Mouse (Mus musculus) cerebellum, adult 9-11 months (tissue): ENCODE measurements at regions not wholly inside any gene's neighbourhood (a gene's known extent, or its start where the extent isn't known, plus 50 kb on each side); places are given as distances from the start of the nearest gene placed in this dataset.

Experiments used
- DNase-seq: peaks from one replicate; pipeline ENCODE4 v3.0.0; 2022

- DNase-seq: no peak
Measured at GRCm38 (mm10) chr2:79086857-79087578, 168.2 kb upstream of the Itga4 start.

- DNase-seq: peak; percentile 13
Measured at GRCm38 (mm10) chr2:79087600-79088205, 167.5 kb upstream of the Itga4 start.

GRCm38 (mm10) chr2:79090273-79090672, 165.0 kb upstream of the Itga4 start:
- no peak for DNase-seq

GRCm38 (mm10) chr2:79094298-79094697, 160.9 kb upstream of the Itga4 start:
- DNase-seq: no peak

GRCm38 (mm10) chr2:79096532-79097251, 158.5 kb upstream of the Itga4 start:
- DNase-seq: no peak

- no peak for DNase-seq
Measured at GRCm38 (mm10) chr2:79099601-79100000, 155.6 kb upstream of the Itga4 start.

GRCm38 (mm10) chr2:79111673-79112072, 143.6 kb upstream of the Itga4 start:
- DNase-seq: no peak

GRCm38 (mm10) chr2:79112076-79112475, 143.2 kb upstream of the Itga4 start:
- no peak for DNase-seq

- no peak for DNase-seq
Measured at GRCm38 (mm10) chr2:79120610-79121345, 134.4 kb upstream of the Itga4 start.

- DNase-seq: no peak
Measured at GRCm38 (mm10) chr2:79122530-79122929, 132.7 kb upstream of the Itga4 start.

GRCm38 (mm10) chr2:79124272-79124976, 130.8 kb upstream of the Itga4 start:
- DNase-seq: no peak

- no peak for DNase-seq
Measured at GRCm38 (mm10) chr2:79126170-79126879, 128.9 kb upstream of the Itga4 start.

GRCm38 (mm10) chr2:79126996-79127741, 128.1 kb upstream of the Itga4 start:
- DNase-seq: no peak

- no peak for DNase-seq
Measured at GRCm38 (mm10) chr2:79127822-79128221, 127.4 kb upstream of the Itga4 start.

- DNase-seq: no peak
Measured at GRCm38 (mm10) chr2:79130660-79131059, 124.6 kb upstream of the Itga4 start.

- DNase-seq: no peak
Measured at GRCm38 (mm10) chr2:79131235-79131634, 124.0 kb upstream of the Itga4 start.

GRCm38 (mm10) chr2:79131743-79132517, 123.3 kb upstream of the Itga4 start:
- no peak for DNase-seq

- DNase-seq: no peak
Measured at GRCm38 (mm10) chr2:79132518-79132845, 122.7 kb upstream of the Itga4 start.

- DNase-seq: no peak
Measured at GRCm38 (mm10) chr2:79134281-79134680, 120.9 kb upstream of the Itga4 start.

GRCm38 (mm10) chr2:79135986-79136385, 119.2 kb upstream of the Itga4 start:
- no peak for DNase-seq
